Mouse (Mus musculus) CH12.LX (cell line): ENCODE results near the gene Fgf22. TPM values are rescaled to one million over a fixed set of nuclear protein-coding genes. Genes with fewer than 3 reads are reported as not detected.

Experiments
- DNase-seq: peaks from one replicate; pipeline ENCODE4 v3.0.0-alpha.2; 2013; ENCODE audit errors: extremely low read depth
- H3K27ac ChIP-seq: 2 replicates; pipeline ENCODE4 v1.5.1; 2012; ENCODE audit warnings: low read depth, mild to moderate bottlenecking, control low read depth, moderate library complexity; ENCODE audit not compliant: insufficient read depth
- H3K27me3 ChIP-seq: replicated peaks from 2 replicates; pipeline ENCODE3; 2012; ENCODE audit warnings: inconsistent platforms
- H3K36me3 ChIP-seq, 2 experiments: replicated peaks in 1 of 2; 2 replicates each; pipeline versions ENCODE3 to v1.6.1; 2012; ENCODE audit warnings: inconsistent platforms in 1 of 2, low read length in 1 of 2, mild to moderate bottlenecking in 1 of 2, mixed read lengths in 1 of 2, moderate library complexity in 1 of 2; ENCODE audit not compliant: control insufficient read depth in 1 of 2, insufficient read depth in 1 of 2
- H3K4me1 ChIP-seq, 2 experiments: 2 replicates each; pipeline ENCODE4 v1.6.1; 2012; ENCODE audit warnings: inconsistent platforms in 1 of 2, moderate library complexity in 1 of 2; ENCODE audit not compliant: insufficient read depth in 2 of 2, control insufficient read depth in 1 of 2
- H3K4me2 ChIP-seq: 2 replicates; pipeline ENCODE4 v1.6.1; 2012; ENCODE audit warnings: low read depth, mild to moderate bottlenecking, control low read depth; ENCODE audit not compliant: poor library complexity, insufficient read depth, severe bottlenecking
- H3K4me3 ChIP-seq, 3 experiments: fragments of 150-350 bp in 1 of 3; sonication (generic) in 1 of 3; replicated peaks in 1 of 3; 2 replicates each; pipeline versions ENCODE3 to v1.5.1; 2011 to 2012; ENCODE audit warnings: low read depth in 2 of 3, low read length in 2 of 3, mild to moderate bottlenecking in 2 of 3, moderate library complexity in 2 of 3, control low read depth in 1 of 3, improper control_type of control experiment in 1 of 3, inconsistent platforms in 1 of 3, mixed read lengths in 1 of 3; ENCODE audit not compliant: poor library complexity in 1 of 3
- H3K79me2 ChIP-seq: replicated peaks from 2 replicates; pipeline ENCODE4 v1.6.1; 2012; ENCODE audit warnings: mild to moderate bottlenecking, moderate library complexity; ENCODE audit not compliant: control insufficient read depth, poor library complexity, insufficient read depth, severe bottlenecking; ENCODE audit errors: extremely low read depth
- H3K9ac ChIP-seq: 2 replicates; pipeline ENCODE4 v1.6.1; 2012; ENCODE audit warnings: low read depth, mild to moderate bottlenecking, control low read depth, moderate library complexity; ENCODE audit not compliant: insufficient read depth
- H3K9me3 ChIP-seq: replicated peaks from 2 replicates; pipeline ENCODE3; 2012; ENCODE audit warnings: low read length, inconsistent platforms, mixed read lengths
- BHLHE40 ChIP-seq: IDR thresholded peaks from 2 replicates; pipeline ENCODE4 v1.6.1; 2011; ENCODE audit warnings: mild to moderate bottlenecking, low read depth, low read length, improper control_type of control experiment
- CTCF ChIP-seq, 2 experiments: IDR thresholded peaks in 1 of 2; conservative IDR thresholded peaks in 1 of 2; 2 replicates each; pipeline ENCODE4 v1.5.1; 2011 to 2012; ENCODE audit warnings: low read depth in 2 of 2, low read length in 2 of 2, improper control_type of control experiment in 1 of 2, inconsistent platforms in 1 of 2, mild to moderate bottlenecking in 1 of 2, moderate library complexity in 1 of 2
- ELF1 ChIP-seq: IDR thresholded peaks from 2 replicates; pipeline ENCODE4 v1.6.1; 2014; ENCODE audit warnings: low read depth, mild to moderate bottlenecking, inconsistent platforms, low read length, improper control_type of control experiment
- EP300 ChIP-seq: IDR thresholded peaks from 2 replicates; pipeline ENCODE4 v1.6.1; 2011; ENCODE audit warnings: low read length, improper control_type of control experiment
- MAX ChIP-seq: IDR thresholded peaks from 2 replicates; pipeline ENCODE4 v1.6.1; 2011; ENCODE audit warnings: low read length, improper control_type of control experiment
- MAZ ChIP-seq: IDR thresholded peaks from 2 replicates; pipeline ENCODE4 v1.6.1; 2012; ENCODE audit warnings: low read depth, mild to moderate bottlenecking, inconsistent platforms, low read length, improper control_type of control experiment, moderate library complexity
- MEF2A ChIP-seq: IDR thresholded peaks from 2 replicates; pipeline ENCODE4 v1.6.1; 2014; ENCODE audit warnings: low read depth, mild to moderate bottlenecking, inconsistent platforms, low read length, improper control_type of control experiment, borderline replicate concordance
- PAX5 ChIP-seq: IDR thresholded peaks from 2 replicates; pipeline ENCODE4 v1.6.1; 2012; ENCODE audit warnings: low read length, inconsistent platforms, mixed read lengths
- POLR2A ChIP-seq: IDR thresholded peaks from 2 replicates; pipeline ENCODE4 v1.6.1; 2011; ENCODE audit warnings: low read depth, mild to moderate bottlenecking, improper control_type of control experiment, low read length
- POLR2AphosphoS2 ChIP-seq: IDR thresholded peaks from 2 replicates; pipeline ENCODE4 v1.6.1; 2011; ENCODE audit warnings: low read depth, low read length, improper control_type of control experiment
- RCOR1 ChIP-seq: conservative IDR thresholded peaks from 2 replicates; pipeline ENCODE4 v1.6.1; 2012; ENCODE audit warnings: low read depth, mild to moderate bottlenecking, inconsistent platforms, low read length, improper control_type of control experiment
- SIN3A ChIP-seq: IDR thresholded peaks from 2 replicates; pipeline ENCODE4 v1.6.1; 2012; ENCODE audit warnings: low read length, improper control_type of control experiment, inconsistent platforms
- SMC3 ChIP-seq: IDR thresholded peaks from 2 replicates; pipeline ENCODE4 v1.6.1; 2011; ENCODE audit warnings: low read depth, low read length, improper control_type of control experiment
- USF2 ChIP-seq: conservative IDR thresholded peaks from 2 replicates; pipeline ENCODE4 v1.6.1; 2011; ENCODE audit warnings: low read depth, low read length, improper control_type of control experiment
- dilution Hi-C: fragments of 300-500 bp; cut with MboI; formaldehyde crosslinking; loops from 2 replicates; pipeline ENCODE4 v1.14.3; 2020; ENCODE audit warnings: low sequenced_read_pairs; ENCODE audit not compliant: extremely low pct_unique_long_range_greater_than_20kb, extremely low pct_ligation_motif_present
- in situ Hi-C: fragments of 300-500 bp; cut with MboI; formaldehyde crosslinking; loops from 3 replicates; pipeline ENCODE4 v1.14.3; 2019; ENCODE audit warnings: low sequenced_read_pairs, low pct_ligation_motif_present, low pct_unique_long_range_greater_than_20kb, mixed read lengths
- polyA plus RNA-seq: library from polyadenylated mRNA; unstranded; fragments of >175 nt; gene quantifications from 2 replicates; pipeline ENCODE4 v1.2.1, GENCODE M21; 2012; ENCODE audit warnings: low read depth; ENCODE audit not compliant: insufficient read length
- total RNA-seq, 2 experiments: library from RNA; depleted of rRNA; stranded (reverse); fragments of 300-350 nt in 1 of 2; fragments of >200 nt in 1 of 2; gene quantifications; 2 replicates each; pipeline ENCODE4 v1.2.3; 2012 to 2014

Fgf22 gene
- total and polyA plus RNA-seq, 3 experiments = not detected

DNA sequence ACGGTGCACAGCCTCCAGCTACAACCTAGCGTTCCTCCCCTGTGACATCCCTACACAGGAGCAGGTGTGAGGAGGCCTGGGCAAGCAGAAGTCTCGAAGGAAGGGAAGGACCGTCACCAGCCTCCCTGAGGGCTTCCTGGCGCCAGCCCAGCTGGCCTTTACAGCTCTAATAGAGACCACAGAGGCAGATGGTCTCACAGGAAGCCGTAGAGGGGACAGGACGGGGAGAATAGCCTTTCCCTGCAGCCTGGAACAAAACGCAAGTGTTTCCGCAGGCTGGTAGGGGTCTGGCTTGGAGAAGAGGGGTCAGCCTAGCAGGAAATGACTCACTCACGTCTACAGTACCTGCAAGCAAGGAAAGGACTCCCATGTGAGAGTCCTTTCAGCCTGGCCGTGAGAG is 53.0 kb downstream of the Fgf22 start:
- Histone ChIP-seq H3K4me2 (no peak overlapping the region), H3K36me3 (no peaks in the 10 kb centered on the region), H3K27ac (no peak overlapping the region), H3K4me1 (peaks cover 0 to 12% of the 10 kb centered on the region in 2 experiments; a peak in 2 of 4 replicates), H3K79me2 (no peaks in the 10 kb centered on the region), H3K9ac (no peak overlapping the region), H3K4me3 (no peak overlapping the region), H3K9me3 (no peaks in the 10 kb centered on the region), H3K27me3 (peaks cover 34% of the 10 kb centered on the region)
- in situ Hi-C loops (no loop called here), dilution Hi-C loops (no loop called here)
- no peak for DNase-seq
- TF ChIP-seq PAX5 = no peak
- TF ChIP-seq POLR2A = no peak
- no peak for TF ChIP-seq BHLHE40
- no peak for TF ChIP-seq SMC3
- TF ChIP-seq SIN3A = no peak
- no peak for TF ChIP-seq RCOR1
- no peak for TF ChIP-seq MAX
- TF ChIP-seq MEF2A = no peak
- TF ChIP-seq POLR2AphosphoS2 = no peak
- no peak for TF ChIP-seq EP300
- no peak for TF ChIP-seq ELF1
- no peak for TF ChIP-seq USF2
- no peak for TF ChIP-seq MAZ
- no peak for TF ChIP-seq CTCF (conservative IDR thresholded peaks at IDR 0.05 in 1 of 2, IDR thresholded peaks at IDR 0.05 in 1 of 2; ENCODE audit: low read depth in 2 of 2, low read length in 2 of 2)

Other genes starting within 250 kb of the Fgf22 start
Only the 20 nearest of the 33 such genes appear.
- gene C2cd4c, start 141.1 kb upstream of the Fgf22 start, total RNA-seq (2012; rRNA removed) = 0.04 TPM in 1 of 2 replicates, not detected in the other
- not detected in 2 replicates for gene C2cd4c, start 141.1 kb upstream of the Fgf22 start, total RNA-seq (2014; rRNA removed)
- not detected in 2 replicates for gene C2cd4c, start 141.1 kb upstream of the Fgf22 start, polyA plus RNA-seq
- gene Shc2, start 117.2 kb upstream of the Fgf22 start, total RNA-seq (2012; rRNA removed) = not detected in 2 replicates
- not detected in 2 replicates for gene Shc2, start 117.2 kb upstream of the Fgf22 start, total RNA-seq (2014; rRNA removed)
- gene Shc2, start 117.2 kb upstream of the Fgf22 start, polyA plus RNA-seq = not detected in 2 replicates
- gene Odf3l2, start 109.3 kb upstream of the Fgf22 start, total RNA-seq (2012; rRNA removed) = not detected in 2 replicates
- gene Odf3l2, start 109.3 kb upstream of the Fgf22 start, total RNA-seq (2014; rRNA removed) = not detected in 2 replicates
- gene Odf3l2, start 109.3 kb upstream of the Fgf22 start, polyA plus RNA-seq = not detected in 2 replicates
- gene Madcam1, start 90.5 kb upstream of the Fgf22 start, total RNA-seq (2012; rRNA removed) = 62.4 and 110 TPM in 2 replicates
- gene Madcam1, start 90.5 kb upstream of the Fgf22 start, total RNA-seq (2014; rRNA removed) = 55.4 and 61.9 TPM in 2 replicates
- gene Madcam1, start 90.5 kb upstream of the Fgf22 start, polyA plus RNA-seq = 167 and 171 TPM in 2 replicates
- 33.7 and 58.9 TPM in 2 replicates for gene Tpgs1, start 85.7 kb upstream of the Fgf22 start, total RNA-seq (2012; rRNA removed)
- gene Tpgs1, start 85.7 kb upstream of the Fgf22 start, total RNA-seq (2014; rRNA removed) = 34.4 and 42.8 TPM in 2 replicates
- gene Tpgs1, start 85.7 kb upstream of the Fgf22 start, polyA plus RNA-seq = 42.0 and 44.5 TPM in 2 replicates
- 335 and 348 TPM in 2 replicates for gene Cdc34, start 72.9 kb upstream of the Fgf22 start, total RNA-seq (2012; rRNA removed)
- 323 and 331 TPM in 2 replicates for gene Cdc34, start 72.9 kb upstream of the Fgf22 start, total RNA-seq (2014; rRNA removed)
- gene Cdc34, start 72.9 kb upstream of the Fgf22 start, polyA plus RNA-seq = 314 and 354 TPM in 2 replicates
- 0.17 and 0.67 TPM in 2 replicates for gene Gzmm, start 66.1 kb upstream of the Fgf22 start, total RNA-seq (2012; rRNA removed)
- 0.45 and 0.59 TPM in 2 replicates for gene Gzmm, start 66.1 kb upstream of the Fgf22 start, total RNA-seq (2014; rRNA removed)
- gene Gzmm, start 66.1 kb upstream of the Fgf22 start, polyA plus RNA-seq = 0.30 and 0.73 TPM in 2 replicates
- 312 and 421 TPM in 2 replicates for gene Bsg, start 50.6 kb upstream of the Fgf22 start, total RNA-seq (2012; rRNA removed)
- 617 and 710 TPM in 2 replicates for gene Bsg, start 50.6 kb upstream of the Fgf22 start, total RNA-seq (2014; rRNA removed)
- 358 and 360 TPM in 2 replicates for gene Bsg, start 50.6 kb upstream of the Fgf22 start, polyA plus RNA-seq
- 1.8 and 2.2 TPM in 2 replicates for gene Hcn2, start 38.4 kb upstream of the Fgf22 start, total RNA-seq (2012; rRNA removed)
- 0.21 and 0.23 TPM in 2 replicates for gene Hcn2, start 38.4 kb upstream of the Fgf22 start, total RNA-seq (2014; rRNA removed)
- 0.23 and 0.44 TPM in 2 replicates for gene Hcn2, start 38.4 kb upstream of the Fgf22 start, polyA plus RNA-seq
- gene Polrmt, start 8.5 kb upstream of the Fgf22 start, total RNA-seq (2012; rRNA removed) = 50.1 and 50.5 TPM in 2 replicates
- 13.5 and 18.1 TPM in 2 replicates for gene Polrmt, start 8.5 kb upstream of the Fgf22 start, total RNA-seq (2014; rRNA removed)
- gene Polrmt, start 8.5 kb upstream of the Fgf22 start, polyA plus RNA-seq = 40.2 and 49.0 TPM in 2 replicates
- gene Rnf126, start 11.9 kb downstream of the Fgf22 start, total RNA-seq (2012; rRNA removed) = 67.9 and 74.8 TPM in 2 replicates
- 28.9 and 32.4 TPM in 2 replicates for gene Rnf126, start 11.9 kb downstream of the Fgf22 start, total RNA-seq (2014; rRNA removed)
- gene Rnf126, start 11.9 kb downstream of the Fgf22 start, polyA plus RNA-seq = 90.7 and 112 TPM in 2 replicates
- 0.25 TPM in 2 replicates for gene Fstl3, start 22.2 kb downstream of the Fgf22 start, total RNA-seq (2012; rRNA removed)
- not detected in 2 replicates for gene Fstl3, start 22.2 kb downstream of the Fgf22 start, total RNA-seq (2014; rRNA removed)
- not detected in 2 replicates for gene Fstl3, start 22.2 kb downstream of the Fgf22 start, polyA plus RNA-seq
- 0.08 and 0.21 TPM in 2 replicates for gene Prss57, start 35.9 kb downstream of the Fgf22 start, total RNA-seq (2012; rRNA removed)
- not detected in 2 replicates for gene Prss57, start 35.9 kb downstream of the Fgf22 start, total RNA-seq (2014; rRNA removed)
- not detected in 2 replicates for gene Prss57, start 35.9 kb downstream of the Fgf22 start, polyA plus RNA-seq
- 3.1 and 5.3 TPM in 2 replicates for gene Palm, start 38.5 kb downstream of the Fgf22 start, total RNA-seq (2012; rRNA removed)
- gene Palm, start 38.5 kb downstream of the Fgf22 start, total RNA-seq (2014; rRNA removed) = 0.36 and 0.78 TPM in 2 replicates
- gene Palm, start 38.5 kb downstream of the Fgf22 start, polyA plus RNA-seq = 1.5 and 2.5 TPM in 2 replicates
- gene Misp, start 65.9 kb downstream of the Fgf22 start, total RNA-seq (2012; rRNA removed) = not detected in 2 replicates
- not detected in 2 replicates for gene Misp, start 65.9 kb downstream of the Fgf22 start, total RNA-seq (2014; rRNA removed)
- gene Misp, start 65.9 kb downstream of the Fgf22 start, polyA plus RNA-seq = not detected in 2 replicates
- 252 and 284 TPM in 2 replicates for gene Ptbp1, start 99.4 kb downstream of the Fgf22 start, total RNA-seq (2012; rRNA removed)
- gene Ptbp1, start 99.4 kb downstream of the Fgf22 start, total RNA-seq (2014; rRNA removed) = 261 and 284 TPM in 2 replicates
- 482 and 497 TPM in 2 replicates for gene Ptbp1, start 99.4 kb downstream of the Fgf22 start, polyA plus RNA-seq
- gene Prtn3, start 119.4 kb downstream of the Fgf22 start, total RNA-seq (2012; rRNA removed) = 0.30 TPM in 1 of 2 replicates, not detected in the other
- not detected in 2 replicates for gene Prtn3, start 119.4 kb downstream of the Fgf22 start, total RNA-seq (2014; rRNA removed)
- gene Prtn3, start 119.4 kb downstream of the Fgf22 start, polyA plus RNA-seq = 0.39 TPM in 1 of 2 replicates, not detected in the other
- gene Plppr3, start 119.6 kb downstream of the Fgf22 start, total RNA-seq (2012; rRNA removed) = 0.47 and 0.55 TPM in 2 replicates
- not detected in 2 replicates for gene Plppr3, start 119.6 kb downstream of the Fgf22 start, total RNA-seq (2014; rRNA removed)
- 3.4 TPM in 2 replicates for gene Plppr3, start 119.6 kb downstream of the Fgf22 start, polyA plus RNA-seq
- gene Elane, start 131.2 kb downstream of the Fgf22 start, total RNA-seq (2012; rRNA removed) = not detected in 2 replicates
- not detected in 2 replicates for gene Elane, start 131.2 kb downstream of the Fgf22 start, total RNA-seq (2014; rRNA removed)
- not detected in 2 replicates for gene Elane, start 131.2 kb downstream of the Fgf22 start, polyA plus RNA-seq
- gene Cfd, start 135.8 kb downstream of the Fgf22 start, total RNA-seq (2012; rRNA removed) = not detected in 2 replicates
- gene Cfd, start 135.8 kb downstream of the Fgf22 start, total RNA-seq (2014; rRNA removed) = not detected in 2 replicates
- gene Cfd, start 135.8 kb downstream of the Fgf22 start, polyA plus RNA-seq = 0.26 TPM in 1 of 2 replicates, not detected in the other